Mouse (Mus musculus): ENCODE data around the gene Fstl1.
A peak's percentile ranks its signal among the peaks of the same experiment; 100 is the strongest.

Gene Fstl1

GRCm38 (mm10) chr16:37776860-37777651, at the start of gene Fstl1:
Gene Fstl1, plus strand, starts transcription at chr16:37776873.
- DNase-seq, result peak; percentile 82 to 87

- no peak for DNase-seq
These were observed 48.0 kb upstream of the Fstl1 start for GRCm38 (mm10) chr16:37728674-37729073.

GRCm38 (mm10) chr16:37729381-37730150, 47.1 kb upstream of the Fstl1 start:
- DNase-seq, result no peak

- no peak for DNase-seq
These were observed 46.3 kb upstream of the Fstl1 start for GRCm38 (mm10) chr16:37730293-37730835.

- no peak for DNase-seq
These were observed 45.2 kb upstream of the Fstl1 start for GRCm38 (mm10) chr16:37731431-37731830.

- peak in 1 of 2 experiments; percentile 26 for DNase-seq
These were observed 44.5 kb upstream of the Fstl1 start for GRCm38 (mm10) chr16:37732023-37732761.

- no peak for DNase-seq
These were observed 36.6 kb upstream of the Fstl1 start for GRCm38 (mm10) chr16:37740076-37740475.

GRCm38 (mm10) chr16:37742266-37742665, 34.4 kb upstream of the Fstl1 start:
- DNase-seq, result no peak

- peak; percentile 44 to 52 for DNase-seq
These were observed 23.8 kb upstream of the Fstl1 start for GRCm38 (mm10) chr16:37752876-37753275.

- peak in 1 of 2 experiments; percentile 26 for DNase-seq
These were observed 22.9 kb upstream of the Fstl1 start for GRCm38 (mm10) chr16:37753809-37754208.

GRCm38 (mm10) chr16:37754483-37754882, 22.2 kb upstream of the Fstl1 start:
- peak in 1 of 2 experiments; percentile 4 for DNase-seq

GRCm38 (mm10) chr16:37757223-37757622, 19.4 kb upstream of the Fstl1 start:
- no peak for DNase-seq

GRCm38 (mm10) chr16:37763797-37764196, 12.9 kb upstream of the Fstl1 start:
- no peak for DNase-seq

- DNase-seq, result no peak
These were observed 360 bp upstream of the Fstl1 start for GRCm38 (mm10) chr16:37776166-37776859.

- DNase-seq, result peak in 1 of 2 experiments; percentile 36
These were observed 1.3 kb downstream of the Fstl1 start for GRCm38 (mm10) chr16:37777796-37778475.

- DNase-seq, result no peak
These were observed 1.9 kb downstream of the Fstl1 start for GRCm38 (mm10) chr16:37778529-37778928.

GRCm38 (mm10) chr16:37779651-37780280, 3.1 kb downstream of the Fstl1 start:
- peak in 1 of 2 experiments; percentile 54 for DNase-seq

GRCm38 (mm10) chr16:37780386-37780785, 3.7 kb downstream of the Fstl1 start:
- DNase-seq, result no peak

GRCm38 (mm10) chr16:37780911-37781310, 4.2 kb downstream of the Fstl1 start:
- DNase-seq, result no peak

- DNase-seq, result no peak
These were observed 7.9 kb downstream of the Fstl1 start for GRCm38 (mm10) chr16:37784526-37784925.

GRCm38 (mm10) chr16:37787558-37788194, 11.0 kb downstream of the Fstl1 start:
- DNase-seq, result no peak
